Mouse (Mus musculus) lung, embryonic 16.5 days (tissue): ENCODE measurements around the gene Arhgap10. TPM values are rescaled to one million over a fixed set of nuclear protein-coding genes. Genes with fewer than 3 reads are reported as not detected.
A peak's percentile ranks its signal among the peaks of the same experiment; 100 is the strongest.

Experiments
- ATAC-seq: fragments of 200-750 bp; cut with Nextera tagmentation; 2 replicates; pipeline ENCODE4 v1.8.0; 2017; ENCODE audit warnings: low read depth, mild to moderate bottlenecking, moderate library complexity
- H3K27ac ChIP-seq: fragments of 300-500 bp; sonication (generic); 2 replicates; pipeline ENCODE4 v1.5.1; 2014; ENCODE audit warnings: mild to moderate bottlenecking, control low read depth, low read length
- H3K27me3 ChIP-seq: fragments of 300-500 bp; sonication (generic); 2 replicates; pipeline ENCODE4 v1.6.1; 2014; ENCODE audit warnings: low read depth, low read length, mixed read lengths; ENCODE audit not compliant: control insufficient read depth, insufficient read depth
- H3K36me3 ChIP-seq: fragments of 300-500 bp; sonication (generic); 2 replicates; pipeline ENCODE4 v1.6.1; 2014; ENCODE audit warnings: low read length; ENCODE audit not compliant: control insufficient read depth, insufficient read depth
- H3K4me1 ChIP-seq: fragments of 300-500 bp; sonication (generic); replicated peaks from 2 replicates; pipeline ENCODE4 v1.6.1; 2014; ENCODE audit warnings: low read length, mixed read lengths; ENCODE audit not compliant: control insufficient read depth, insufficient read depth
- H3K4me2 ChIP-seq: fragments of 300-500 bp; sonication (generic); 2 replicates; pipeline ENCODE4 v1.6.1; 2014; ENCODE audit warnings: low read depth, low read length, control low read depth
- H3K4me3 ChIP-seq: fragments of 300-500 bp; sonication (generic); 2 replicates; pipeline ENCODE4 v1.5.1; 2014; ENCODE audit warnings: mild to moderate bottlenecking, low read length, control low read depth
- H3K9ac ChIP-seq: fragments of 300-500 bp; sonication (generic); 2 replicates; pipeline ENCODE4 v1.6.1; 2014; ENCODE audit warnings: low read length, control low read depth
- H3K9me3 ChIP-seq: fragments of 300-500 bp; sonication (generic); 2 replicates; pipeline ENCODE4 v1.6.1; 2016; ENCODE audit warnings: low read length; ENCODE audit not compliant: control insufficient read depth
- WGBS: fragments of 180-500 bp; shearing (Covaris S2); extraction: QIAGEN DNeasy Blood & Tissue Kit; methylation state at CpG from one replicate; pipeline ENCODE4 v1.1.7; 2014; 5-methylcytosine and 5-hydroxymethylcytosine counted together
- polyA plus RNA-seq: library from polyadenylated mRNA; unstranded; fragments of >200 nt; fragmentation: Nextera tagmentation; extraction: Ambion mirVana; gene quantifications from 2 replicates; pipeline ENCODE4 v1.2.1, GENCODE M21; 2015

Arhgap10 gene
- polyA plus RNA-seq, 1 experiment from 2014 or later = 23.1 TPM

DNA sequence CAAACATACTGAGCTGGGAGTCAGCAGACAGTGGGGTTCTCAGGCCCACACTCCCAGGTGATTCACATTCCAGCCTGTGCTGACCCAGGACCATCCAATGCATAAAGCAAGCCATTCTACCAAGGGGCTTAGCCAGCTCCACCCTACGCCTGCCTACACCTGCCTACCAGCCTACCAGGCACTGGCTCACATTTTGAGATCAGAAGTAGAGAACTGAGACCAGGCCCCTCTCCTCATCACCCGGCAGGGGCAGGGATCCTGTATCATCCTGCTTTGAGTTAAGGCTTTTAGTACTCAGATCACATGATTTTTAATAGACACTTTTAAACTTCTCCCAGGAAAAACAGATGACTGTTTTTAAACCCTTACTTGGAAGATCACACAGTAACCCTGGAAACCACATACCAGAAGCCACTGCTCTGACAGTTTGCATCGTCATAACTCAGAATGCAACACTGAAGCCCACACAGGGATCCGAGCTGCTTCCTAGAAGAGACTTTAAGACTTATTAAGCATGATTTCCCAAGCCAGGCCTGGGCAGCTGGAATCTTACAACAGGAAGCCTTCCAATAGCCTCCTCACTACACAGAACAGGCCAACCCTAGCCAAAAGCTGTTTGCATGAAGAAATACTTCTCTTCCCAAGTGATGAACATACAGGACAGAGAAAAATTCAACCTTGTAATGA is 27.5 kb downstream of the Arhgap10 start:
- no peak overlapping the region for H3K9ac ChIP-seq
- H3K36me3 ChIP-seq = no peaks in the 10 kb centered on the region
- WGBS = 45% methylated on average over 4 of the region's 4 CpGs
- peaks cover 54% of the 10 kb centered on the region for H3K4me1 ChIP-seq
- H3K4me2 ChIP-seq = no peak overlapping the region
- no peak overlapping the region for H3K4me3 ChIP-seq
- no peaks in the 10 kb centered on the region for H3K27me3 ChIP-seq
- peak; percentile 68 for ATAC-seq
- peak overlapping the region; percentile 73 for H3K27ac ChIP-seq
- no peaks in the 10 kb centered on the region for H3K9me3 ChIP-seq

- Histone ChIP-seq H3K4me2 (no peak overlapping the region), H3K27me3 (no peaks in the 10 kb centered on the region), H3K4me1 (peaks cover 54% of the 10 kb centered on the region), H3K4me3 (no peak overlapping the region), H3K9me3 (no peaks in the 10 kb centered on the region), H3K9ac (no peak overlapping the region), H3K36me3 (no peaks in the 10 kb centered on the region), H3K27ac (no peak overlapping the region)
- 66% methylated on average over 6 of the region's 6 CpGs for WGBS
- no peak for ATAC-seq
Measured at GRCm38 (mm10) chr8:77489235-77489634, 28.5 kb downstream of the Arhgap10 start.

DNA sequence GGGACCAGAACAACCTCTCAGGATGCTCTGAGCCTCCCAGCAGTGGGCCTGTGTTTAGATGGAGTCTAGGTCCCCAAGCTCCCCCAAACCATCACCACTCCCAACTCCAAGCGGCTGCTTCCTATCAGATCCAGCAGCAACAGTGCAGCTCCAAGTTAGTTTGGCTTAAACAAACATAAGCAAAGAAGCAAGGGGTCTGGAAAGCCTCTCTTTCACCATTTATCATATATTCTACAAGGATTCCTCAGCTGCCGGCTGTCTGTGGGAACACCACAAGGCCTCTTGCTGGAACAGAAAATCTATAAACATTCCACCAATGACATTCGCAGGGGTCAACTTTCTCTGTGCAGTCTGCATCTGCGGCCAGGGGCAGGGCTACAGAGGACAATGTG is 29.5 kb downstream of the Arhgap10 start:
- peak; percentile 69 for ATAC-seq
- H3K27ac ChIP-seq = peak overlapping the region; percentile 82
- no peak overlapping the region for H3K9ac ChIP-seq
- H3K4me3 ChIP-seq = no peak overlapping the region
- peaks cover 54% of the 10 kb centered on the region for H3K4me1 ChIP-seq
- H3K9me3 ChIP-seq = no peaks in the 10 kb centered on the region
- WGBS = 26% methylated on average over 4 of the region's 4 CpGs
- H3K4me2 ChIP-seq = no peak overlapping the region
- H3K36me3 ChIP-seq = no peaks in the 10 kb centered on the region
- H3K27me3 ChIP-seq = no peaks in the 10 kb centered on the region

DNA sequence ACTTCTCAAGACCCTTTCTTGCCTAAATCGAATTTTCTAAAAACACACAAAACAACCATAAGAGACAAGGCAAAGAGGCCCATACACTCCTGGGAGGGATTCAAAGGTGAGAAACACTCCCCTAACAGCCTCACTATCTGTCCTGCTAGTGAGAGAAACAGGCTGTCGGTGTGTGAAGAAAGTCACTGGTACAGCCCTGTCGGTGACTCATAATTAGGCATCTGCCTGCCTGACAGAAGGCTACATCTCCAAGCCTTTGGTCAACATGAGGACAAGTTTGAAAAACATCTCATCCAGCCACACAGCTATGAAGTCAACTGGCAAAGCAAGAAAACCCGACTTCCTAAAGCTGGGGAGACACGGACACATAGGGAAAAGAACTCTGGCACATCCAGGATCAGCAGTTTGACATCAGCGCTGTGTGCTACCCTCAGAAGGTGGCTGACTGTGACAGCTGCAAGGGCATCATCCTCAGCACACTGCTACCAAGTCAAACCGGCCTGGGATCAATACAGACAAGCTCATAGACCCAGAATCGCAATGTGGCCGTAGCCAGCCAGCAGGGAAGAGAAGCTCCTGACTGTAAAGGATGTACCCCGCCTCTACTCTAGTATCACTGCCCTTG is 30.1 kb downstream of the Arhgap10 start:
- H3K9me3 ChIP-seq = no peaks in the 10 kb centered on the region
- H3K4me1 ChIP-seq = peaks cover 52% of the 10 kb centered on the region
- no peak overlapping the region for H3K4me3 ChIP-seq
- WGBS = 53% methylated on average over 10 of the region's 10 CpGs
- no peaks in the 10 kb centered on the region for H3K27me3 ChIP-seq
- H3K27ac ChIP-seq = peak overlapping the region; percentile 82
- H3K9ac ChIP-seq = no peak overlapping the region
- ATAC-seq = no peak
- H3K4me2 ChIP-seq = no peak overlapping the region
- H3K36me3 ChIP-seq = no peaks in the 10 kb centered on the region

DNA sequence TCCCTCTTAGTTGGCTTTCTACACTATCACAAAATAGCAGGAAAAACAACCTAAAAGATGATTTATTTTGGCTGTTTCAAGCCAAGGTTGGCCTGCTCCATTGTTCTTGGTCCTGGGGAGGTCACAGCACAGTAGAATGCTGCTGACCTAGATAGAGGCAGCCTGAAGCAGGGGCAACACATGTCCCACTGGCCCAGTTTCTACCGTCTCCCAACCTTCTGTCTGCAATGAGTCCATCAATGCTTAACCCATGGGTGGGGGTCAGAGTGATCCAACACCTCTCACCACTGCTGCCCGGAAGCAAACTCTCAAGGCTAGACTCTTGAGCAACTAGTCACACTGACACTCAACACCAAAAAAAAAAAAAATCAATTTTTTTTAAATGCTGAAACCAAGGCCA is 31.0 kb downstream of the Arhgap10 start:
- Histone ChIP-seq H3K4me1 (peaks cover 49% of the 10 kb centered on the region), H3K4me3 (no peak overlapping the region), H3K36me3 (no peaks in the 10 kb centered on the region), H3K4me2 (no peak overlapping the region), H3K27ac (no peak overlapping the region), H3K27me3 (no peaks in the 10 kb centered on the region), H3K9me3 (no peaks in the 10 kb centered on the region), H3K9ac (no peak overlapping the region)
- ATAC-seq = no peak
- 42% methylated on average over 2 of the region's 2 CpGs for WGBS

DNA sequence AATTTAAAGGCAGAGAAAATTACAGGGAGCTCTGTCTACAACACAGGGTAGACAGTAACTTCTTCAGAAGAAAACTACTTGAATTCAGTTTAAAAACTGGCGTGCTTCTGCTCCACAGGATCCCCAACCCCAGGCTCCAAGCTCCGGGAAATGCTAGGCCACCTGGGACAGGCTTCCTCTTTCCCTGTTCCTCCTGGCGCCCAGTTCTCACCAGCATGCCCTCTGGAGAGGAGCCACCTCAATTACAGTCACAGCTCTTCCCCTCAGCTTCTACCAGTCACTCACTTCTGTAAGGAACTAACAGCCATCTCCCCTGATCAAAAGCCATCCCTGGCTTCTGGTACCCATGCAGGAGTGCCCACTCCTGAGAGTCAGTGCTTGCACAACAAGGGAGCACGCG is 32.9 kb downstream of the Arhgap10 start:
- no peak for ATAC-seq
- Histone ChIP-seq H3K4me1 (peaks cover 37% of the 10 kb centered on the region), H3K36me3 (no peaks in the 10 kb centered on the region), H3K27ac (no peak overlapping the region), H3K9ac (no peak overlapping the region), H3K4me2 (no peak overlapping the region), H3K4me3 (no peak overlapping the region), H3K27me3 (no peaks in the 10 kb centered on the region), H3K9me3 (no peaks in the 10 kb centered on the region)
- WGBS = 85% methylated on average over 5 of the region's 5 CpGs

- 77% methylated on average over 7 of the region's 7 CpGs for WGBS
- no peak for ATAC-seq
- H3K36me3 ChIP-seq = no peaks in the 10 kb centered on the region
- no peak overlapping the region for H3K4me2 ChIP-seq
- H3K4me1 ChIP-seq = peaks cover 32% of the 10 kb centered on the region
- H3K9ac ChIP-seq = no peak overlapping the region
- no peak overlapping the region for H3K27ac ChIP-seq
- H3K4me3 ChIP-seq = no peak overlapping the region
- H3K9me3 ChIP-seq = no peaks in the 10 kb centered on the region
- H3K27me3 ChIP-seq = no peaks in the 10 kb centered on the region
Measured at GRCm38 (mm10) chr8:77484266-77484665, 33.5 kb downstream of the Arhgap10 start.

DNA sequence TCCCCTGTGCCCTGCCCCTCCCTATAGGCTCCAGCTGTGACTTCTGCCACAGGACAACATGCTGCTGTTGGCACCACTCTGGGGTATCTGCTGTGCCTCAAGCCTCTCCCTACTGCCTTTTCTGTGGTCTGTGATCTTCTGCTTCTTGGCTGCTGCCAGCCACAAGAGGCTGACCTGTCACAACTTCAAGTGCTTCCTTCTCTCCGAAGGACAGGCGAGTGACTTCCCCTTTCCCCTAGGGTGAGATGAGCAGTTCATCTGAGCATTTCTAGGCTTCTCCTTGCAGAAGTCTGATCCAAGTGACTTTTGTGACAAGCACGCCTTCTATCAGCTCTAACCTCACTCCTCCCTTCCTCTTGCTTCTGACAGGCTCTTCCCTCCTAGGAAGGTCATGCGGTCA is 34.1 kb downstream of the Arhgap10 start:
- Histone ChIP-seq H3K27me3 (no peaks in the 10 kb centered on the region), H3K36me3 (no peaks in the 10 kb centered on the region), H3K4me3 (no peak overlapping the region), H3K4me1 (peaks cover 31% of the 10 kb centered on the region), H3K9ac (no peak overlapping the region), H3K27ac (no peak overlapping the region), H3K4me2 (no peak overlapping the region), H3K9me3 (no peaks in the 10 kb centered on the region)
- no peak for ATAC-seq
- WGBS = 71% methylated on average over 4 of the region's 4 CpGs

DNA sequence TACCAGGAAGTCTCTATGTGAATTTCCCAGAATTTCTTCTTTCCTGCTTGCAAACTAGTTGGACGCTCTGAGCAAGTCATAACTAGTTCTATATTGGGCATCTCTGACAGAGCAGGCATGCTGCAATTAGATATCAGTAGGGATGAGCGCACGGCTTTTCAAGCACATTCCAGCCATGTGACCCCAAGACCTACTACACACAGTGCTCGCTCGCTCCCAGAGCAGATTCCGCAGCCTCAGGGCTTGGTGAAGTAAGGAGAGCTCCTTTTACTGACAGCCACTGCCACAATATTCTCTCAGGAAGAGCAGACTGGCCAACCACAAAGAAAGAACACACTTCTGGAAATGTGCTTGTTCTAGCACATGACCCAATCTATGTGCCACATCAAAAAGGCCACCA is 36.0 kb downstream of the Arhgap10 start:
- Histone ChIP-seq H3K4me2 (no peak overlapping the region), H3K27me3 (no peaks in the 10 kb centered on the region), H3K36me3 (no peaks in the 10 kb centered on the region), H3K9ac (no peak overlapping the region), H3K4me3 (no peak overlapping the region), H3K27ac (no peak overlapping the region), H3K9me3 (no peaks in the 10 kb centered on the region), H3K4me1 (peaks cover 32% of the 10 kb centered on the region)
- no peak for ATAC-seq
- 41% methylated on average over 6 of the region's 6 CpGs for WGBS
